Mouse (Mus musculus): ENCODE data around the gene Cyp2ab1. TPM values are rescaled to one million over a fixed set of nuclear protein-coding genes. Genes with fewer than 3 reads are reported as not detected.

The Cyp2ab1 gene
- 0.60 TPM for polyA plus RNA-seq (2014; fragmentation: Illumina TruSeq; extraction: RNeasy Lipid Tissue Mini Kit (QIAGEN cat#74804); ENCODE audit: low read depth, low replicate concordance)

DNA sequence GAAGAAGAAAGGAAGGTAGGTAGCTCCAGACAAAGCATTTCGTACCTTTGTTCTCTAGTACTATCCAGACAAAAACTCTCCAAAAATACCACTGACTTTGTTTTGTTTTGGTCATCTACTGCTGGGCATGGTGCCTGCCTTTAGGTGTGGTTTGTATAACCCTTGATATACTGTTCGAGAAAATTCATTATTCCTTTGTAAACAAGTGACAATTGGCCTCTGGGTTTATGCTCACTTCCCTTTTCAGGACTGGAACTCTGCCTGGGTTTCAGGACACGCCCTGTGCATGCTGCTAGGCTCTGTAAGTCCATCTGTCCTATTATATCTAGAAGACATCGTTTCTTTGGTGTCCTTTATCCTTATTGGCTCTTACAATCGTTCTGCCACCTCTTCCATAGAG is at the start of gene Cyp2ab1:
Cyp2ab1 (minus strand) TSS at position 119 of the 400 bp plus-strand sequence.

DNA sequence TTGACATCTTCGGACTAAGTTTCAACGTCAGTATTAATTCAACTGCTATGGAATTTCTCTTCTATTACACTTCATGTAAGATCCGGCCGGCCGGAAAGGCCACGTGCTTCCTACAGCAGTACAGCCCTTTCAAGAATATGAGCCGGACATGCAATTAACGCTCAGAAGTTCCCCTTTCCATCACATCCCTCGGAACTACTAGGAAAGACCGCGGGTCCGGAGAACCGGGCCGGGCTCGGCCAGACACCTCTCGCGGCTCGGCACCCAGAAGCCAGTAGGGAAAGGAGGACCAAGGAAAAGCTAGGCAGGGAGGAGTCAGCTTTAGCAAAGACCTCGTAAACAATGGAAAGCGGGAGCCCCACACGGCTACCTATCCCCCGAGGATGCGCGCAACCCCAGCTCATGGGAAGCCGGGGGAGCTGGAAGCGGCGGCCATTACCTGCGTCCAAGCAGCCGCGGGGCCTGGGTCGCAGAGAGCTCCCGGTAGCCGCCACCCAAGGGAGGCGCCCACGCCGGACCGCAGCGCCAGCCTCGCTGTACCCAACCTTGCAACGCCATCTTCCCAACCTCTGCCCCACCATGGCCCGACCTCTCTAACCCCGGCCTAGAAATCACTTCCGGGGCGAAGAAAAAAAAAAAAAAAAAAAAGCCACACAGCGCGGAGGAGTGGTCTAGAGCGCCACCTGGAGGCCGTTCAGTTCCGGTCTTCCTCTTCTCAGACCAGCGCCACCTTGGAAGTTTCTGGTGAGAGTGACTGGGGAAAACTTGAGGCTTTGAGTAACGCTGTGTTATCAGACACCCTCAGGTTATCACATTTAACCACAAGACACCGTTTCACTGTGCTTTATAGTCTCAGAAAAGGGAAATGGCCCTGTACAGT is 23.2 kb downstream of the Cyp2ab1 start, which contains the start of gene Parl:
Parl (minus strand) TSS at position 618 of the 880 bp plus-strand sequence.

Other genes starting within 250 kb of the Cyp2ab1 start
- 81.2 TPM for gene Klhl24, start 227.9 kb downstream of the Cyp2ab1 start, polyA plus RNA-seq (2014; fragmentation: Illumina TruSeq; extraction: RNeasy Lipid Tissue Mini Kit (QIAGEN cat#74804); ENCODE audit: low read depth, low replicate concordance)
- 27.4 TPM for gene Yeats2, start 184.3 kb downstream of the Cyp2ab1 start, polyA plus RNA-seq (2014; fragmentation: Illumina TruSeq; extraction: RNeasy Lipid Tissue Mini Kit (QIAGEN cat#74804); ENCODE audit: low read depth, low replicate concordance)
- not detected for gene Map6d1, start 84.0 kb downstream of the Cyp2ab1 start, polyA plus RNA-seq (2014; fragmentation: Illumina TruSeq; extraction: RNeasy Lipid Tissue Mini Kit (QIAGEN cat#74804); ENCODE audit: low read depth, low replicate concordance)
- 53.0 TPM for gene Parl, start 23.0 kb downstream of the Cyp2ab1 start, polyA plus RNA-seq (2014; fragmentation: Illumina TruSeq; extraction: RNeasy Lipid Tissue Mini Kit (QIAGEN cat#74804); ENCODE audit: low read depth, low replicate concordance)
- gene Abcc5, start 101.0 kb upstream of the Cyp2ab1 start, polyA plus RNA-seq (2014; fragmentation: Illumina TruSeq; extraction: RNeasy Lipid Tissue Mini Kit (QIAGEN cat#74804); ENCODE audit: low read depth, low replicate concordance): 21.1 TPM
- gene Eif2b5, start 173.4 kb upstream of the Cyp2ab1 start, polyA plus RNA-seq (2014; fragmentation: Illumina TruSeq; extraction: RNeasy Lipid Tissue Mini Kit (QIAGEN cat#74804); ENCODE audit: low read depth, low replicate concordance): 7.8 TPM
- 23.3 TPM for gene Dvl3, start 191.6 kb upstream of the Cyp2ab1 start, polyA plus RNA-seq (2014; fragmentation: Illumina TruSeq; extraction: RNeasy Lipid Tissue Mini Kit (QIAGEN cat#74804); ENCODE audit: low read depth, low replicate concordance)
- gene Ap2m1, start 210.1 kb upstream of the Cyp2ab1 start, polyA plus RNA-seq (2014; fragmentation: Illumina TruSeq; extraction: RNeasy Lipid Tissue Mini Kit (QIAGEN cat#74804); ENCODE audit: low read depth, low replicate concordance): 87.0 TPM
- 9.1 TPM for gene Abcf3, start 223.2 kb upstream of the Cyp2ab1 start, polyA plus RNA-seq (2014; fragmentation: Illumina TruSeq; extraction: RNeasy Lipid Tissue Mini Kit (QIAGEN cat#74804); ENCODE audit: low read depth, low replicate concordance)